Mouse (Mus musculus) stomach, postnatal 0 days (tissue): Measurements from ENCODE around the gene Nbea. TPM values are rescaled to one million over a fixed set of nuclear protein-coding genes. Genes with fewer than 3 reads are reported as not detected.

Experiments used
- ATAC-seq: fragments of 200-750 bp; cut with Nextera tagmentation; 2 replicates; pipeline ENCODE4 v1.8.0; 2017; ENCODE audit not compliant: low FRiP score, low TSS enrichment
- DNase-seq: peaks from one replicate; pipeline ENCODE4 v3.0.0-alpha.2; 2016; ENCODE audit warnings: low spot score
- H3K27ac ChIP-seq: fragments of 300-500 bp; sonication (generic); replicated peaks from 2 replicates; pipeline ENCODE4 v1.5.1; 2014; ENCODE audit warnings: mild to moderate bottlenecking, control low read depth
- H3K27me3 ChIP-seq: fragments of 300-500 bp; sonication (generic); 2 replicates; pipeline ENCODE4 v1.6.1; 2014; ENCODE audit warnings: low read length; ENCODE audit not compliant: control insufficient read depth, insufficient read depth
- H3K36me3 ChIP-seq: fragments of 300-500 bp; sonication (generic); 2 replicates; pipeline ENCODE4 v1.6.1; 2014; ENCODE audit warnings: low read length, mixed read lengths; ENCODE audit not compliant: control insufficient read depth, insufficient read depth
- H3K4me1 ChIP-seq: fragments of 300-500 bp; sonication (generic); replicated peaks from 2 replicates; pipeline ENCODE4 v1.6.1; 2014; ENCODE audit warnings: antibody characterized with exemption; ENCODE audit not compliant: control insufficient read depth, insufficient read depth
- H3K4me2 ChIP-seq: fragments of 300-500 bp; sonication (generic); replicated peaks from 2 replicates; pipeline ENCODE4 v1.6.1; 2014; ENCODE audit warnings: low read depth, mild to moderate bottlenecking, control low read depth, moderate library complexity
- H3K4me3 ChIP-seq: fragments of 300-500 bp; sonication (generic); 2 replicates; pipeline ENCODE4 v1.5.1; 2014; ENCODE audit warnings: low read depth, low read length, control low read depth
- H3K9ac ChIP-seq: fragments of 300-500 bp; sonication (generic); 2 replicates; pipeline ENCODE4 v1.6.1; 2014; ENCODE audit warnings: mild to moderate bottlenecking, low read length, control low read depth, mixed read lengths
- H3K9me3 ChIP-seq: fragments of 300-500 bp; sonication (generic); 2 replicates; pipeline ENCODE4 v1.6.1; 2016; ENCODE audit warnings: low read length; ENCODE audit not compliant: control insufficient read depth
- CTCF ChIP-seq: IDR thresholded peaks from 2 replicates; pipeline ENCODE4 v1.5.1; 2016; ENCODE audit warnings: antibody characterized with exemption, low read depth, mild to moderate bottlenecking, moderate library complexity
- EP300 ChIP-seq: optimal IDR thresholded peaks from 2 replicates; pipeline ENCODE3; 2016; ENCODE audit warnings: antibody characterized with exemption
- WGBS: fragments of 180-500 bp; shearing (Covaris S2); extraction: QIAGEN DNeasy Blood & Tissue Kit; methylation state at CpG from one replicate; pipeline ENCODE4 v1.1.7; 2014; 5-methylcytosine and 5-hydroxymethylcytosine counted together
- polyA plus RNA-seq: library from polyadenylated mRNA; unstranded; fragments of >200 nt; fragmentation: Nextera tagmentation; extraction: Ambion mirVana; gene quantifications from 2 replicates; pipeline ENCODE4 v1.2.1, GENCODE M21; 2015

Nbea gene
- polyA plus RNA-seq, 1 experiment from 2014 or later: 4.3 TPM

- WGBS: 5% methylated on average over 51 of the region's 54 CpGs
- Histone ChIP-seq H3K4me1 (no peaks in the 10 kb centered on the region), H3K9me3 (no peaks in the 10 kb centered on the region), H3K27ac (no peak overlapping the region), H3K4me3 (peak overlapping the region; percentile 46), H3K36me3 (no peaks in the 10 kb centered on the region), H3K9ac (peak overlapping the region; percentile 43; the same call in 1 of the 2 replicates), H3K4me2 (peak overlapping the region; percentile 65), H3K27me3 (peaks cover 5% of the 10 kb centered on the region; the same call in 1 of the 2 replicates)
- DNase-seq (peak; percentile 51), ATAC-seq (peak; percentile 40; the same call in 1 of the 2 replicates)
- TF ChIP-seq CTCF: no peak
- TF ChIP-seq EP300: no peak
Observed at GRCm38 (mm10) chr3:55787487-55788213, 395.9 kb downstream of the Nbea start.

- peak overlapping the region; percentile 65 for H3K4me2 ChIP-seq
- H3K36me3 ChIP-seq: no peaks in the 10 kb centered on the region
- TF ChIP-seq CTCF: no peak
- TF ChIP-seq EP300: no peak
- peak overlapping the region; percentile 46 for H3K4me3 ChIP-seq
- H3K27me3 ChIP-seq: peaks cover 5% of the 10 kb centered on the region; the same call in 1 of the 2 replicates
- WGBS: 59% methylated on average over 17 of the region's 17 CpGs
- H3K4me1 ChIP-seq: no peaks in the 10 kb centered on the region
- no peak overlapping the region for H3K9ac ChIP-seq
- H3K9me3 ChIP-seq: no peaks in the 10 kb centered on the region
- H3K27ac ChIP-seq: no peak overlapping the region
- DNase-seq: no peak
- no peak for ATAC-seq
Observed at GRCm38 (mm10) chr3:55786835-55787486, 396.5 kb downstream of the Nbea start.

- H3K4me2 ChIP-seq: no peak overlapping the region
- no peak overlapping the region for H3K27ac ChIP-seq
- H3K9ac ChIP-seq: no peak overlapping the region
- H3K9me3 ChIP-seq: no peaks in the 10 kb centered on the region
- WGBS: 68% methylated on average over 3 of the region's 3 CpGs
- no peak overlapping the region for H3K4me3 ChIP-seq
- TF ChIP-seq EP300: no peak
- TF ChIP-seq CTCF: no peak
- peaks cover 5% of the 10 kb centered on the region; the same call in 1 of the 2 replicates for H3K27me3 ChIP-seq
- H3K4me1 ChIP-seq: no peaks in the 10 kb centered on the region
- DNase-seq (no peak), ATAC-seq (no peak)
- H3K36me3 ChIP-seq: no peaks in the 10 kb centered on the region
Observed at GRCm38 (mm10) chr3:55785981-55786725, 397.3 kb downstream of the Nbea start.

GRCm38 (mm10) chr3:55785266-55785980 lies 398.1 kb downstream of the Nbea start:
- Histone ChIP-seq H3K4me1 (no peaks in the 10 kb centered on the region), H3K27me3 (peaks cover 7% of the 10 kb centered on the region; the same call in 1 of the 2 replicates), H3K27ac (no peak overlapping the region), H3K36me3 (no peaks in the 10 kb centered on the region), H3K4me3 (no peak overlapping the region), H3K9ac (no peak overlapping the region), H3K9me3 (no peaks in the 10 kb centered on the region), H3K4me2 (no peak overlapping the region)
- WGBS: 82% methylated on average over 4 of the region's 4 CpGs
- no peak for ATAC-seq
- no peak for DNase-seq
- no peak for TF ChIP-seq EP300
- no peak for TF ChIP-seq CTCF

- Histone ChIP-seq H3K9me3 (no peaks in the 10 kb centered on the region), H3K4me1 (no peaks in the 10 kb centered on the region), H3K9ac (no peak overlapping the region), H3K27ac (no peak overlapping the region), H3K36me3 (no peaks in the 10 kb centered on the region), H3K4me2 (no peak overlapping the region), H3K4me3 (peak overlapping the region; percentile 26), H3K27me3 (peaks cover 4% of the 10 kb centered on the region; the same call in 1 of the 2 replicates)
- ATAC-seq (no peak), DNase-seq (no peak)
- no peak for TF ChIP-seq CTCF
- no peak for TF ChIP-seq EP300
- 52% methylated on average over 7 of the region's 7 CpGs for WGBS
Observed at GRCm38 (mm10) chr3:55784101-55784500, 399.4 kb downstream of the Nbea start.
